Mouse (Mus musculus) spleen, adult 2 months (tissue): ENCODE results near the gene Btg3. TPM values are rescaled to one million over a fixed set of nuclear protein-coding genes. Genes with fewer than 3 reads are reported as not detected.
A peak's percentile ranks its signal among the peaks of the same experiment; 100 is the strongest.

Experiments used
- DNase-seq, 2 experiments: peaks; one replicate each; pipeline versions ENCODE4 v3.0.0 to v3.0.0-alpha.2; 2012 to 2021; ENCODE audit warnings: low spot score in 2 of 2, low read depth in 1 of 2
- H3K27ac ChIP-seq: fragments of 200-500 bp; 2 replicates; pipeline ENCODE4 v1.5.1; 2012; ENCODE audit warnings: low read length, inconsistent platforms; ENCODE audit not compliant: insufficient read depth
- H3K27me3 ChIP-seq: fragments of 200-500 bp; 2 replicates; pipeline ENCODE4 v1.6.1; 2012; ENCODE audit warnings: mild to moderate bottlenecking, moderate library complexity, low read length, inconsistent platforms; ENCODE audit not compliant: control insufficient read depth, insufficient read depth
- H3K36me3 ChIP-seq: fragments of 200-500 bp; 2 replicates; pipeline ENCODE4 v1.6.1; 2012; ENCODE audit warnings: mild to moderate bottlenecking, low read length, inconsistent platforms; ENCODE audit not compliant: control insufficient read depth, insufficient read depth
- H3K4me1 ChIP-seq: fragments of 200-500 bp; 2 replicates; pipeline ENCODE4 v1.6.1; 2011; ENCODE audit warnings: inconsistent platforms; ENCODE audit not compliant: control insufficient read depth, insufficient read depth, insufficient read length
- H3K4me3 ChIP-seq: fragments of 200-500 bp; 2 replicates; pipeline ENCODE4 v1.5.1; 2011; ENCODE audit warnings: mild to moderate bottlenecking, inconsistent platforms; ENCODE audit not compliant: insufficient read depth, insufficient read length; ENCODE audit errors: extremely low read depth
- CTCF ChIP-seq: fragments of 200-500 bp; IDR thresholded peaks from 2 replicates; pipeline ENCODE4 v1.5.1; 2011; ENCODE audit warnings: mild to moderate bottlenecking, inconsistent platforms; ENCODE audit not compliant: insufficient read depth, insufficient read length, insufficient replicate concordance; ENCODE audit errors: extremely low read depth
- POLR2A ChIP-seq: fragments of 200-500 bp; IDR thresholded peaks from 2 replicates; pipeline ENCODE4 v1.6.1; 2011; ENCODE audit warnings: low read depth, low read length, inconsistent platforms
- whole genome bisulfite sequencing: fragments of 180-500 bp; shearing (Covaris S2); methylation state at CpG from one replicate; pipeline ENCODE4 v1.1.7; 2018; 5-methylcytosine and 5-hydroxymethylcytosine counted together
- polyA plus RNA-seq: library from polyadenylated mRNA; depleted of rRNA; stranded (reverse); fragments of >200 nt; gene quantifications from 2 replicates; pipeline ENCODE4 v1.2.3, GENCODE M21; 2012

Btg3 gene
- polyA plus RNA-seq, 1 experiment = 1.6 TPM

DNA sequence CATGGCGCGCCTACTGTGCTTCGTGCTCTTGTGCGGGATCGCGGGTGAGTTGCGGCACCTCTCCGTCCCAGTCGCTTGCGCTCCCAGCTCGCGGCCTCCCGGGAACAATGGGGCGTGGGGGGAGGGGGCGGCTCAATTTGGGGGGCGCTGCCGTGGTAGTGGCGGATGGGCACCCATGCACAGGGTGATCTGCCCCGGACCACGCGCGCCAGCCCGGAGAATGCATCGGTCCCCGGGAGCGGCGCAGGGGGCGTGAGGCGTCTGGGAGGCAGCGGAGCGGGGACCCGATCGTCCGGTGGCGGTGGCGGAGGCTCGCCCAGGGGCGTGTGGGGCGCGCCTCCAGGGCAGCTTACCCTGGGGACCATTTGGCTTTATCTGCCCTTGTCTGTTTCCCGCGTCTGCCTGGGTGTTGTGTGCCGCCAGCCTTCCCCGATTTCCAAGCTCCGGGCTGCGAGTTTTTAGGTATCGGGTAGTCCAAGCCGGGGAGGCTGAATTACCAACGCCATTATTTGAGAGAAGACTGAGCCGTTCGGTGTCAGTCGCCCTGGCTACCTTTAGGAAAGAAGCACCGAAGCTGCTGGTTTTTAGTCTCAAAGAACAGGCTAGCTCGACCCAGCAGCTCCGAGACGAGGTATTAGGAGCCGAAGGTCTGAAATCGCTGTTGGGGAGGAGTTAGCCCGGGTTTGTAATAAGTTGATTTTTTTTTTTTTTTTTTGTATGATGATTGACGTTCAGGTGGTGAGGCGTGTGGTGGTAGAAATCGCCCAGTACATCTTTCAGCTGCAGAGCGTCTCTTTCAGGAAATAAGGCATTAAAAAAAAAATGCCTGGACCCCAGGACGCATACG, 74.9 kb downstream of the Btg3 start:
- no peaks in the 10 kb centered on the region; the same call in none of the 2 replicates for H3K4me1 ChIP-seq
- TF ChIP-seq CTCF = no peak
- no peak for TF ChIP-seq POLR2A
- H3K27ac ChIP-seq = no peak overlapping the region; the same call in 1 of the 2 replicates
- no peaks in the 10 kb centered on the region for H3K36me3 ChIP-seq
- H3K4me3 ChIP-seq = peak overlapping the region; percentile 69
- no peak for DNase-seq
- WGBS = under 1% methylated on average over 62 of the region's 65 CpGs
- peaks cover 17% of the 10 kb centered on the region for H3K27me3 ChIP-seq

DNA sequence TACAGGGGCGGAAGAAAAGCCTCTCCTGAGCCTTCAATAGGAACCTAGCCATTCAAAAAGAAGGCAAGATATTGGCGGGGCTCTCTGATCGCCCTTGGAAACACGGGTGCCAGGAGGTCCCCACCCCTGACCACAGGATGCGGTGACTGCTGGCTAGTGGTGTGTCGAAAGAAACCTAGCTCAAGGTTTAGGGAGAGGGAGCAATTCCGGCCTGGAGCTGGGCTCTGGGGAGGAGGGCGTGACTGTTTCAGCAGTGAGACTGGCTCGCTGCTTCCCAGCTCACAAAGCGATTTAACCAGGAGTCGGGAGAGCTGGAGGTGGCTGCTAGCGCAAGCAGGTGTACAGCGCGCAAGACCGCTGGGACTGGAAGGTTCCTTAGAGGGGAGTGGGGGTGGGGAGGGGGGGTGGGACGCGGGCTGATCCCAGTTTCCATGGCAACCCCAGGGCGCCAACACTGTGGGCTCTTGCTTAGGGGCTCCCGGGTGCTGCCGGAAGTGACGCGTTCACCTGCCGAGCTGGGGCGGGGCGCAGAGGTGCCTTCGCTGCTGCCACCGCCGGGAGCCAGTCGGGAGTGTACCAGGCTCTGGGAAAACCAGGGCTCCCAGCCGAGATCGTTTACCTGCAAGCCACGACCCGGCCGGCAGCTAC, 75.7 kb downstream of the Btg3 start, which contains the start of gene Cxadr:
Gene Cxadr, plus strand, starts transcription at position 307 of the 648 bp plus-strand sequence.
- H3K27ac ChIP-seq = no peak within 1 kb of the TSS; the same call in 1 of the 2 replicates
- 2% methylated on average over 34 of the region's 34 CpGs for WGBS
- H3K4me1 ChIP-seq = no peaks in the 10 kb centered on the region; the same call in none of the 2 replicates
- no peaks in the 10 kb centered on the region for H3K36me3 ChIP-seq
- DNase-seq = peak in 1 of 2 experiments; percentile 9
- no peak for TF ChIP-seq CTCF
- no peak for TF ChIP-seq POLR2A
- peaks cover 17% of the 10 kb centered on the region for H3K27me3 ChIP-seq
- peak within 1 kb of the TSS; percentile 69 for H3K4me3 ChIP-seq

DNA sequence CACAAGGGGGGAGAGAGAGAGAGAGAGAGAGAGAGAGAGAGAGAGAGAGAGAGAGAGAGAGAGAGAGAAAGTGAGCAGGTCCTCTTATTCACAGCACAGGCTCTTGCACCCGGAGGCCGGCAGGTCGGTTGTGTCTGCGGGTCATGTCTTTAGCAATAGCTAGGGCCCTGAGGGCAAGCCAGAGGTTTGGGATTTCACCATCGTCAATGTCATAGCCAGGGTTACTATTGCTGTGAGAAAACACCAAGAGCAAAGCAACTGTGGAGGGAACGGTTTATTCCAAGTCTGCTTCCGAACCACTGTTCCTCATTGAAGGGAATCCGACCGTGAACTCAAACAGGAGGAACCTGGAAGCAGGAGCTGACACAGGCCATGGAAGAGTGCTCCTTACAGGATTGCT, 80.9 kb downstream of the Btg3 start:
- DNase-seq = no peak
- peaks cover 2% of the 10 kb centered on the region; the same call in 1 of the 2 replicates for H3K27me3 ChIP-seq
- whole genome bisulfite sequencing = 89% methylated on average over 9 of the region's 9 CpGs
- no peak for TF ChIP-seq POLR2A
- TF ChIP-seq CTCF = no peak
- no peak overlapping the region for H3K27ac ChIP-seq
- no peaks in the 10 kb centered on the region for H3K36me3 ChIP-seq
- H3K4me3 ChIP-seq = no peak overlapping the region
- H3K4me1 ChIP-seq = no peaks in the 10 kb centered on the region

DNA sequence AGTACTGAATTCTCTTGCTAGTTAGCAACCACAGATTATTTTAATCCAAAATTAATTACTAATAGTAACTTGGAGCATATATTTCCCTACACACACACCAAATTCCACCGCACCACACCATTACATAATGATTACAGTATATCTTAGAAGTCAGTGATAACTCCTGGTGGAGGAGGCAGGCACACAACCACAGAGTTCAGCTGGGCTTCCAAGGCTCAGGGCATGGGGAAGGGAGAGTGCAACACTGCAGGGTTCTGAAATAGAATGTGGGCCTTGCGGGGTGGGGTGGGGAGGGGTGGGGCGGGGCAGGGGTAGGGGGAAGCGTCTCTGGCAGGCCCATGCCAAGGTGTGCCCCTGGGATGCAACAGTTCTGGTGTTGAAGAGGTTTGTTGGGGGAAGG, 81.4 kb downstream of the Btg3 start:
- Histone ChIP-seq H3K4me1 (no peaks in the 10 kb centered on the region), H3K27ac (no peak overlapping the region)

DNA sequence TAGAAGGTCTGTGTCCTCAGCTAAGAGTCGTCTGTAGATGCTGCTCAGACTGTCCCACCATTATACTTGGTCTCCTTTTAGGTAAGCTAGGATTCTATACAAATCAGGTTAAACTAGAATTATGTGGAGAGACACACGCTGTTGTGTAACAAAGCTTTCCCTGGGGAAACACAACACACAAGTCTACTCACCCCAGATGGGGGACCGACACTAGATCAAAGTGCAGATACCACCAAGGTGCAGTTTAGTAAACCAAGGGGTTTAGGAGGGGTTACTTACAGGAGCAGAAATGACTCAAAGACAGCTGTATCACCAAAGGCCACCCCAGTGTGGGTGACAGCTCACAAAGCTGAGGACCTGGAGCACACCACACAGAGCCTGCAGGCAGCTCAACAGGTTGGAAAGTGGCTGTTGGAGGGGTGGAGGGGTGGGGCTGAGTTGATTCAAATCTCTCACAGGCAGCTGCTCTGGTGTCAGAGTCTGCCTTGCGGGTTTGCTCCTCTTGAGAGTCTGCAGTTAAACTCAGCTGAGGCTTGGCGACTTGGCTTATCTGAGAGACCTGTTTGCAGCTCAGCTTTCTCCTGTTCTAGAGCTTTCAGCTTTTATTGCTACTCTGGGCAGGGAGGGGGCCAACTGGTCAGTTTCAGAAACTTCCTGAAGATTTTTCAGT, 82.3 kb downstream of the Btg3 start:
- Histone ChIP-seq H3K27me3 (no peaks in the 10 kb centered on the region), H3K4me1 (no peaks in the 10 kb centered on the region), H3K27ac (no peak overlapping the region), H3K4me3 (no peak overlapping the region), H3K36me3 (no peaks in the 10 kb centered on the region)
- 63% methylated on average over 5 of the region's 5 CpGs for WGBS
- no peak for DNase-seq
- TF ChIP-seq POLR2A (no peak), CTCF (no peak)

More for the DNA sequence above, 81.4 kb downstream of the Btg3 start:
- 82% methylated on average over 4 of the region's 4 CpGs for WGBS
- Histone ChIP-seq H3K27me3 (no peaks in the 10 kb centered on the region), H3K4me3 (no peak overlapping the region), H3K36me3 (no peaks in the 10 kb centered on the region)
- no peak for TF ChIP-seq POLR2A
- no peak for TF ChIP-seq CTCF
- no peak for DNase-seq

DNA sequence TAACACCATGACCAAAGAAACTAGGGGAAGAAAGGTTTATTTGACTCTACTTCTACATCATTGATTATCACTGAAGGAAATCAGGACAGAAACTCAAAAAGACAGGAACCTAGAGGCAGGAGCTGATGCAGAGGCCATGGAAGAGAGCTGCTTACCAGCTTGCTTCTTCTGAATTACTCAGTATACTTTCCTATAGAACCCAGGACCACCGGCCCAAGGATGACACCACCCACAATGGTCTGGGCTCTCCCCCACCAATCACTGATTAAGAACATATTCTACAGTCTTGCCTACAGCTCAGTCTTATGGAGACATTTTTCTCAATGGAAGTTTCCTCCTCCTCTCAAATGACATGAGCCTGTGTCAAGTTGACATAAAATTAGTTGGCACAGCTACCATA, 82.9 kb downstream of the Btg3 start:
- Histone ChIP-seq H3K27me3 (no peaks in the 10 kb centered on the region), H3K4me3 (no peak overlapping the region), H3K36me3 (no peaks in the 10 kb centered on the region), H3K4me1 (no peaks in the 10 kb centered on the region), H3K27ac (no peak overlapping the region)
- no peak for TF ChIP-seq POLR2A
- TF ChIP-seq CTCF = no peak
- DNase-seq = no peak
- 88% methylated on average over 1 of the region's 1 CpGs for WGBS
